Mouse (Mus musculus): ENCODE results near the gene Gh. TPM values are rescaled to one million over a fixed set of nuclear protein-coding genes. Genes with fewer than 3 reads are reported as not detected.
"Not testable (repeated sequence)": the region's sequence is repeated elsewhere in the genome, so short reads cannot be mapped to it uniquely, and the experiment has no call there.

The Gh gene
- not detected in 2 replicates for polyA plus RNA-seq (2012; rRNA removed)

DNA sequence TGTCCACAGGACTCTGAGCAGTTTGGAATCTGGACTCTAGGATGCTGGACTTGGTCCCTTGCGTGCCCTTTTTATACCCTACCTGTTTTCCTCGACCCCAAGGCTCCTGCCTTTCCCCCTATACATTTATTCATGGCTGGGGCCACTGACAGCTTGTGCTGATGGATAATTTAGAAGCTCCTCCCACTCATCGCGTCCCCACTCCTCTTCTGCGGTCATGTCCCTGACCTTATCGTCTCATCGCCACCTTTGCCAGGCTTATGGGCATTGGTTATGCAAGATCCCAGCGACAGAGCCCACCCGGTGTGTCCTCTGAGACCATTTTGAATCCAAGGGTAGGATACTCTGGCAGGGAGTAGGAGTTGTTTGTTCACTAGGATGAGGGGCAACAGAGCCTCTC lies at the start of gene Gh:
TSS of gene Gh (minus strand) at position 101 of the 400 bp plus-strand sequence.
- Histone ChIP-seq H3K4me1 (ENCODE audit: control insufficient read depth, insufficient read depth, low read length) (peaks cover 4% of the 10 kb centered on the region), H3K27me3 (ENCODE audit: control insufficient read depth, insufficient read depth, low read length) (no peaks in the 10 kb centered on the region), H3K4me3 (ENCODE audit: control insufficient read depth, low read depth, low read length) (no peak within 1 kb of the TSS), H3K36me3 (ENCODE audit: control insufficient read depth, insufficient read depth, low read length) (no peaks in the 10 kb centered on the region), H3K27ac (ENCODE audit: control insufficient read depth, insufficient read depth, low read depth, low read length) (no peak within 1 kb of the TSS)
- TF ChIP-seq POLR2A (IDR thresholded peaks at IDR 0.05; ENCODE audit: control insufficient read depth, low read depth, low read length), result no peak
- TF ChIP-seq CTCF (IDR thresholded peaks at IDR 0.05; ENCODE audit: control insufficient read depth, insufficient read depth, insufficient replicate concordance, low read depth, low read length), result no peak

DNA sequence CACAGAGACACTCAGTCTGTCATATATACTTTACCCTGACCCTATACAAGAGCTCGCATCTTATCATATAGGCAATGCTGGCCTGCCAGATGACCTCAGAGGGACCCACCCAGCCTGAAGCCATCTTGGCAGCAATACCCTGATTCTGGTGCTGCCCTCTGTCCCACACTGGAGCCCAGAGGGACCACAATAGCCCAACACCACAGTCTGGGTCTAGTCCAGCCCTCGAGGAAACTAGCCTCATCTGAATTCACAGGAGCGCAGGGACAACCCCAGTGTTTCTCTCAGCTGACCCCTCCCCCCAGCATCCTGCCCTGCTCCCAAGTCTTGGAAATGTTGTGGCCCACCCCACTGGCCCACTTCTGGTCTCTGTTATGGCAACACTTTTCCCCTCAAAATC lies 49.6 kb upstream of the Gh start:
- Histone ChIP-seq H3K27ac (ENCODE audit: control insufficient read depth, insufficient read depth, low read depth, low read length) (no peak overlapping the region), H3K27me3 (ENCODE audit: control insufficient read depth, insufficient read depth, low read length) (no peaks in the 10 kb centered on the region), H3K36me3 (ENCODE audit: control insufficient read depth, insufficient read depth, low read length) (no peaks in the 10 kb centered on the region), H3K4me1 (ENCODE audit: control insufficient read depth, insufficient read depth, low read length) (no peaks in the 10 kb centered on the region; the same call in 1 of the 2 replicates), H3K4me3 (ENCODE audit: control insufficient read depth, low read depth, low read length) (no peak overlapping the region)
- no peak for TF ChIP-seq POLR2A (IDR thresholded peaks at IDR 0.05; ENCODE audit: control insufficient read depth, low read depth, low read length)
- no peak for TF ChIP-seq CTCF (IDR thresholded peaks at IDR 0.05; ENCODE audit: control insufficient read depth, insufficient read depth, insufficient replicate concordance, low read depth, low read length)

DNA sequence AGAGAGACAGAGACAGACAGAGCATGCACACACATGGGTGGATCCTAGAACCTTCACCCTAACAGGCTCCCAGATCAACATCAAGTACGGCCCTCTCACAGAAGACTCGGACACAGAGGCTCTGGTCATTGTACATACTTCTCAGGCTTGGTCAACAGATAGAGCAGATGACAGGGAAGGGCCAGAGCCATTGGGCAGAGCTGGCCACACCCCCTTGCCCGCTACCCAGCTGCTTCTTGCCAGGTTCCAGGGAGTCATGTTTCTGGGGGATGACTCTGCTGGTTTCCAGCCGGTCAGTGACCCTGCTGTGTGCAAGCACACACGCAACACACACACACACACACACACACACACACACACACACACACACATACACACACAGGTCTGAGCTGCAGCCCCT lies 49.2 kb upstream of the Gh start:
- no peaks in the 10 kb centered on the region for H3K36me3 ChIP-seq (ENCODE audit: control insufficient read depth, insufficient read depth, low read length)
- TF ChIP-seq CTCF (IDR thresholded peaks at IDR 0.05; ENCODE audit: control insufficient read depth, insufficient read depth, insufficient replicate concordance, low read depth, low read length) (no peak), POLR2A (IDR thresholded peaks at IDR 0.05; ENCODE audit: control insufficient read depth, low read depth, low read length) (no peak)
- H3K4me1 ChIP-seq (ENCODE audit: control insufficient read depth, insufficient read depth, low read length), result no peaks in the 10 kb centered on the region; the same call in 1 of the 2 replicates
- no peak overlapping the region for H3K27ac ChIP-seq (ENCODE audit: control insufficient read depth, insufficient read depth, low read depth, low read length)
- no peak overlapping the region for H3K4me3 ChIP-seq (ENCODE audit: control insufficient read depth, low read depth, low read length)
- H3K27me3 ChIP-seq (ENCODE audit: control insufficient read depth, insufficient read depth, low read length), result no peaks in the 10 kb centered on the region

DNA sequence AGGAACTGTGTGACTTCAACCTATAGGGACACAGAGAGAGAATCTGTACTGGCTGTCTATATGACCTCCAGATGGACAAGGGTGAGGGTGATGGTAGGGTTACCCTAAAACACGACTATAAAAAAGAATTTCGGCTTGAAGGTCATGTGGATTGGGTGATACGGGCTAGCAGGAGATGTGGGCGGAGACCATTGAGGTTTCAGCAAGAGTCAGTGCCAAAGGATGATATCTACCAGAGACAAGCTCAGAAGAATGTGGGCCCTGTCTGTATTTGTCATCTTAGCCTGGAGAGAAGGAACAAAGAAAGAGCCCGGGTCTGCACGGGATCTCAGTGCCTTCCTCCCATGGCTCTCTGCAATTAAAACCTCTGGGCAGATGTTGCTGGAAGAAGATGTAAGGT lies 48.1 kb upstream of the Gh start:
- no peaks in the 10 kb centered on the region for H3K36me3 ChIP-seq (ENCODE audit: control insufficient read depth, insufficient read depth, low read length)
- H3K27me3 ChIP-seq (ENCODE audit: control insufficient read depth, insufficient read depth, low read length), result no peaks in the 10 kb centered on the region
- H3K4me3 ChIP-seq (ENCODE audit: control insufficient read depth, low read depth, low read length), result no peak overlapping the region
- no peak overlapping the region for H3K27ac ChIP-seq (ENCODE audit: control insufficient read depth, insufficient read depth, low read depth, low read length)
- no peak for TF ChIP-seq POLR2A (IDR thresholded peaks at IDR 0.05; ENCODE audit: control insufficient read depth, low read depth, low read length)
- H3K4me1 ChIP-seq (ENCODE audit: control insufficient read depth, insufficient read depth, low read length), result no peaks in the 10 kb centered on the region

DNA sequence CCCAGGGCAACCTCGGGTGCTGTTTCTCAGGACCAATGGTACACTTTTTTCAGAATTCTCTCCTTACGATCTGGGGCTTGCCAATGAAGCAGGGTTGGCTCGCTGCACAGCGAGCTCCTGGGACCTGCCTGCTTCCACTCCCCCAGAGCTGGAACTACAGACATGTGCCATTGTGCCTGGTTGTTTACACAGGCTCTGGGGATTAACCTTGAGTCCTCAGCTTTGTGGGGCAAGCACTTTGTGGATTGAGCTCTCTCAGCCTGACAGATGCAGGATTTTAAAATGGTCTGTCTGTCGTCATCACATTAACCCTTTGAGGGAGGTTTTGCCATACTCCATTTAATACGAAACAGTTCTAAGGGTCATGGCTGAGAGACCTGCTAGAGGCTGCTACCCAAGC lies 43.2 kb upstream of the Gh start:
- H3K27me3 ChIP-seq (ENCODE audit: control insufficient read depth, insufficient read depth, low read length), result no peaks in the 10 kb centered on the region
- H3K4me3 ChIP-seq (ENCODE audit: control insufficient read depth, low read depth, low read length), result no peak overlapping the region
- no peaks in the 10 kb centered on the region for H3K4me1 ChIP-seq (ENCODE audit: control insufficient read depth, insufficient read depth, low read length)
- no peaks in the 10 kb centered on the region for H3K36me3 ChIP-seq (ENCODE audit: control insufficient read depth, insufficient read depth, low read length)
- TF ChIP-seq POLR2A (IDR thresholded peaks at IDR 0.05; ENCODE audit: control insufficient read depth, low read depth, low read length) (no peak), CTCF (IDR thresholded peaks at IDR 0.05; ENCODE audit: control insufficient read depth, insufficient read depth, insufficient replicate concordance, low read depth, low read length) (no peak)
- H3K27ac ChIP-seq (ENCODE audit: control insufficient read depth, insufficient read depth, low read depth, low read length), result no peak overlapping the region

DNA sequence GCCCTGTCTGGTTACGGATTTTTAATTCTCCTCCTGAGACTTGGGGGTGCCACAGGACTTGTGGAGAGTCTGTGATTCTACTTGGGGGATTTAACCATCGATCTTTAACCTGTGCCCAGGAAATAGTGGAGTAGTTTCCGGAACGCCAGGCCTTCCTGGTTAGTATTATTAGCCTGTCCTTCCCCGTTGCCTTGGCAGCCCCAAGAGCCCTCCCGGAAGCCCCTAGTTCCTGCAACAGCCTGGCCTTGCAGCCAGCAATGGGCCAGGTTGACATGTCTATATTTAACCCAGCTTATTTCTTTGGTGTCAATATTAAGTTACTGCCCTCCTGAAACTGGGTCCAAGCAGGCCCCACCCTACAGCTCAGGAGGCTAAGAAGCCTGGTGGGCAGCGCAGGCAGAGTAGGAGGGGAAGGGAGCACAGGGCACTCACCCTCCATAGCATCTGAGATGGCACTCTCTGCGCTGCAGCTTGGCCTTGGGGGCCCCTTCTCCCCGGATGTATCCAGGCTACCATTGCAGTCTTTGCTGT lies 39.4 kb upstream of the Gh start:
- Histone ChIP-seq H3K4me3 (ENCODE audit: control insufficient read depth, low read depth, low read length) (no peak overlapping the region), H3K36me3 (ENCODE audit: control insufficient read depth, insufficient read depth, low read length) (no peaks in the 10 kb centered on the region), H3K27ac (ENCODE audit: control insufficient read depth, insufficient read depth, low read depth, low read length) (no peak overlapping the region), H3K4me1 (ENCODE audit: control insufficient read depth, insufficient read depth, low read length) (no peaks in the 10 kb centered on the region), H3K27me3 (ENCODE audit: control insufficient read depth, insufficient read depth, low read length) (no peaks in the 10 kb centered on the region)
- no peak for TF ChIP-seq CTCF (IDR thresholded peaks at IDR 0.05; ENCODE audit: control insufficient read depth, insufficient read depth, insufficient replicate concordance, low read depth, low read length)
- no peak for TF ChIP-seq POLR2A (IDR thresholded peaks at IDR 0.05; ENCODE audit: control insufficient read depth, low read depth, low read length)

DNA sequence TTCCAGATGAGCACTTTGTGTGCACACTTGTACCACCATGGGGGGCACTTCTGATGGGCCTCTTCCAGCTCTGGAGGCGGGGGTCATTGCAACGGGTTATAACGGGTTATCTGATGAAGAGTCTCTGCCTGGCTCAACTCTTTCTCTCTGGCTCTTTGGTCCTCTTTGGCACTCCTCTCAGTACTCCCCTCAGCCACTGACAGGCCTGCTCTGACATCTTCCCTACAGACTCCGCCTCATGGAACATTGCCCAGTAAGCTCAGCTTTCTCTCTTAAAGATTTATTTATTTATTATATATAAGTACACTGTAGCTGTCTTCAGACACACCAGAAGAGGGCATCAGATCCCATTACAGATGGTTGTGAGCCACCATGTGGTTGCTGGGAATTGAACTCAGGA lies 37.7 kb upstream of the Gh start:
- H3K4me3 ChIP-seq (ENCODE audit: control insufficient read depth, low read depth, low read length); H3K27me3 ChIP-seq (ENCODE audit: control insufficient read depth, insufficient read depth, low read length); H3K27ac ChIP-seq (ENCODE audit: control insufficient read depth, insufficient read depth, low read depth, low read length); H3K36me3 ChIP-seq (ENCODE audit: control insufficient read depth, insufficient read depth, low read length); H3K4me1 ChIP-seq (ENCODE audit: control insufficient read depth, insufficient read depth, low read length): not testable (repeated sequence)

DNA sequence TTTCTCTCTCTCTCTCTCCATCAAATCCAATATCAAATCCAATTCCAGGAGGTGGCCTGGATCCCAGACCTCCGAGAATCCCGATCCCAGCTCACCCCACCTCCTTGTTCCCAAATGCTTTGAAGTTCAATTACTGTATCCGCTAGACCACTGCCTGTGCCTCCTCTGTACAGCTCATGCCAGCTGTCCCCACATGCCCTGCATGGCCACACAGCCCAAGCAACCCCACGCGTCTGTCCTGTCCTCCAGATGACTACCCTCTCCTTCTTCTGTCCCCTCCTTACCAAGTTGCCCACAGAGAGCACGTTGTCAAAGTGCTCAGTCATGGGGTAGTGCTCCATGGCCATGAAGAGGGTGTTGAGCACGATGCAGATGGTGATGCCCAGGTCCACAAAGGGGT lies 37.2 kb upstream of the Gh start:
- H3K36me3 ChIP-seq (ENCODE audit: control insufficient read depth, insufficient read depth, low read length), result no peaks in the 10 kb centered on the region
- no peak overlapping the region for H3K27ac ChIP-seq (ENCODE audit: control insufficient read depth, insufficient read depth, low read depth, low read length)
- no peaks in the 10 kb centered on the region for H3K27me3 ChIP-seq (ENCODE audit: control insufficient read depth, insufficient read depth, low read length)
- H3K4me1 ChIP-seq (ENCODE audit: control insufficient read depth, insufficient read depth, low read length), result no peaks in the 10 kb centered on the region
- no peak overlapping the region for H3K4me3 ChIP-seq (ENCODE audit: control insufficient read depth, low read depth, low read length)
- no peak for TF ChIP-seq POLR2A (IDR thresholded peaks at IDR 0.05; ENCODE audit: control insufficient read depth, low read depth, low read length)
- no peak for TF ChIP-seq CTCF (IDR thresholded peaks at IDR 0.05; ENCODE audit: control insufficient read depth, insufficient read depth, insufficient replicate concordance, low read depth, low read length)
